Mouse (Mus musculus): ENCODE measurements around the gene Axl.

DNA sequence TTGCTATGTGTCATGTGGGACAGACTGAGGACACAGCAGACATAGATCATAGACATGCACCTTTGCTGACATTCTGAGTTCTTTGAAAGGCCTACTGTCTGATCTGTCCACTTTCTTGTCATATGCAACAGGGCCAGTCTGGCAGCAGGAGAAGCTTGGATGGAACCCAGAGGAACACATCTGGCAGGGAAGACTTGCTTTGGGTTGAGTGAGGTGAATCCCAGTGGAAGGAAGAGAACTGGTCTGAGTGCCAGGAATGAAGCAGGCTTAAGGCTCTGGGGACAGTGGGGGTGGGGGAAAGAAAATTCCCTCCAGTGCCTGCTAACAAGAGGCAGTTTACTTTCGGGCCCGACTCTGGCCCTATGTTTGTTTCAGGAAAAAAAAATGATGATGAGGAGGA is 58.6 kb downstream of the Axl start:
- TF ChIP-seq CTCF (IDR thresholded peaks at IDR 0.05; ENCODE audit: insufficient read depth, low read depth, low read length) (no peak), POLR2A (IDR thresholded peaks at IDR 0.05; ENCODE audit: insufficient read depth, low read depth, low read length) (no peak)

All from olfactory bulb, adult 2 months (tissue).